Mouse (Mus musculus) liver, embryonic 14.5 days (tissue): ENCODE measurements around the gene Atp5g1. TPM values are rescaled to one million over a fixed set of nuclear protein-coding genes. Genes with fewer than 3 reads are reported as not detected.

Source experiments
- ATAC-seq: fragments of 200-750 bp; cut with Nextera tagmentation; 2 replicates; pipeline ENCODE4 v1.8.0; 2017; ENCODE audit warnings: moderate number of reproducible peaks, mild to moderate bottlenecking, moderate library complexity; ENCODE audit not compliant: insufficient read depth
- DNase-seq, 3 experiments: peaks; one replicate each; pipeline ENCODE4 v3.0.0-alpha.2; 2012 to 2013; ENCODE audit warnings: low read depth in 3 of 3, low spot score in 3 of 3
- H3K27ac ChIP-seq: fragments of 300-500 bp; sonication (generic); 2 replicates; pipeline ENCODE4 v1.5.1; 2014; ENCODE audit warnings: moderate library complexity, mild to moderate bottlenecking, control low read depth, inconsistent platforms
- H3K27me3 ChIP-seq: fragments of 300-500 bp; sonication (generic); 2 replicates; pipeline ENCODE4 v1.6.1; 2014; ENCODE audit warnings: mild to moderate bottlenecking, low read length, moderate library complexity; ENCODE audit not compliant: control insufficient read depth, insufficient read depth
- H3K36me3 ChIP-seq: fragments of 300-500 bp; sonication (generic); replicated peaks from 2 replicates; pipeline ENCODE4 v1.6.1; 2014; ENCODE audit warnings: low read depth; ENCODE audit not compliant: control insufficient read depth, insufficient read depth
- H3K4me1 ChIP-seq, 2 experiments: fragments of 200-500 bp in 1 of 2; fragments of 300-500 bp in 1 of 2; sonication (generic) in 1 of 2; replicated peaks; 2 replicates each; pipeline ENCODE4 v1.6.1; 2012 to 2014; ENCODE audit warnings: antibody characterized with exemption in 1 of 2, inconsistent platforms in 1 of 2, low read length in 1 of 2; ENCODE audit not compliant: control insufficient read depth in 2 of 2, insufficient read depth in 2 of 2
- H3K4me2 ChIP-seq: fragments of 300-500 bp; sonication (generic); 2 replicates; pipeline ENCODE4 v1.6.1; 2014; ENCODE audit warnings: low read depth, mild to moderate bottlenecking, control low read depth, moderate library complexity
- H3K4me3 ChIP-seq, 2 experiments: fragments of 200-500 bp in 1 of 2; fragments of 300-500 bp in 1 of 2; sonication (generic) in 1 of 2; 2 replicates each; pipeline ENCODE4 v1.5.1; 2012 to 2014; ENCODE audit warnings: low read depth in 2 of 2, low read length in 2 of 2, mild to moderate bottlenecking in 2 of 2, control low read depth in 1 of 2, inconsistent platforms in 1 of 2, moderate library complexity in 1 of 2; ENCODE audit not compliant: insufficient read depth in 1 of 2
- H3K9ac ChIP-seq: fragments of 300-500 bp; sonication (generic); replicated peaks from 2 replicates; pipeline ENCODE4 v1.6.1; 2014; ENCODE audit warnings: mild to moderate bottlenecking, control low read depth, moderate library complexity
- H3K9me3 ChIP-seq: fragments of 300-500 bp; sonication (generic); 2 replicates; pipeline ENCODE4 v1.6.1; 2016; ENCODE audit warnings: low read length, mixed read lengths; ENCODE audit not compliant: control insufficient read depth
- CTCF ChIP-seq: IDR thresholded peaks from 2 replicates; pipeline ENCODE4 v1.5.1; 2016; ENCODE audit warnings: antibody characterized with exemption, low read depth, control low read depth
- EP300 ChIP-seq: IDR thresholded peaks from 2 replicates; pipeline ENCODE4 v1.6.1; 2016; ENCODE audit warnings: antibody characterized with exemption, low read depth
- WGBS: fragments of 180-500 bp; shearing (Covaris S2); extraction: QIAGEN DNeasy Blood & Tissue Kit; methylation state at CpG from one replicate; pipeline ENCODE4 v1.1.7; 2014; ENCODE audit not compliant: insufficient replicate concordance; 5-methylcytosine and 5-hydroxymethylcytosine counted together
- polyA plus RNA-seq, 2 experiments: library from polyadenylated mRNA; depleted of rRNA in 1 of 2; stranded (reverse) in 1 of 2; unstranded in 1 of 2; fragments of >200 nt; fragmentation: Nextera tagmentation in 1 of 2; extraction: Ambion mirVana in 1 of 2; gene quantifications; 2 replicates each; pipeline versions ENCODE4 v1.2.1 to v1.2.3; 2012 to 2014

Gene Atp5g1
- polyA plus RNA-seq, 2 experiments: 213 to 650 TPM

DNA sequence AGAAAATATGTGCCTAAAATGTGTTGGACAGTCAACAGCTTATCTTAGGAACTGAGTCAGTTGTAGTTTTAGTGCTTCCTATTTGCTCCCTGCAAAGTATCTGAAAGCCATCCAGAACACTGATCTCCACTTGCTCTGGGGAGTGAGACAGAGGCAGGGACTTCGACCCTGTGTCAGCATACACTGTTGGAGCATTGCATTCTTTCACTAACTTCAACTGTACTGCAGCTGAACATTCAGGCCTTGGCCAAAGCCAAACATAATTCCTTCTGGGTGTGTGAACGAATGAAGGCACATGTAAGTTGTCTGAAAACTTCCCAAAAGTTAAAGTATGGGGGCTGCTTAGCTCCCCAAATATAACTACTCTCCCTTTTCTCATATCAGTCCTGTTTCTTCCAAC lies 28.7 kb downstream of the Atp5g1 start:
- Histone ChIP-seq H3K4me1 (no peaks in the 10 kb centered on the region), H3K27ac (no peak overlapping the region; the same call in 1 of the 2 replicates), H3K27me3 (no peaks in the 10 kb centered on the region), H3K36me3 (peaks cover 59% of the 10 kb centered on the region), H3K9ac (no peak overlapping the region), H3K4me2 (no peak overlapping the region), H3K4me3 (no peak overlapping the region), H3K9me3 (no peaks in the 10 kb centered on the region)
- ATAC-seq (no peak), DNase-seq (no peak)
- 65% methylated on average over 2 of the region's 2 CpGs for WGBS
- no peak for TF ChIP-seq EP300

DNA sequence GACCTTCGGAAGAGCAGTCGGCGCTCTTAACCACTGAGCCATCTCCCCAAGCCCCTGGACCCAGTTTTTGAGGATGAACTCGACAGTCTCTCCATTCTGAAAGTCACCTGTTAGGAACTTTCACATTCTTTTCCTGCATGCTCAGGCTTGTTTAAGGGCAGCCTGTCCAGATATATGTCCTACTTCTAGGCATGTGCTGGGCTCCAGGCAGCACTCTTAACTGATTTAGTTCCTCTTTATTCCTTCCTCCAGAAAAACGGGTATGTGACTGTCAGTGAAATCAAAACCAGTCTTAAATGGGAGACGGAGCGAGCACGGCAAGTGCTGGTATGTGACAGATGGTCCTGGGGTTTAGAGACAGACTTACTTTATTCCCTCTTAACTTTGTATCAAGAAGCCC lies 29.4 kb downstream of the Atp5g1 start:
- no peak for TF ChIP-seq EP300
- no peak for TF ChIP-seq CTCF
- 73% methylated on average over 8 of the region's 8 CpGs for WGBS
- Histone ChIP-seq H3K4me1 (no peaks in the 10 kb centered on the region), H3K27me3 (no peaks in the 10 kb centered on the region), H3K27ac (no peak overlapping the region), H3K9ac (no peak overlapping the region), H3K4me2 (no peak overlapping the region), H3K9me3 (no peaks in the 10 kb centered on the region), H3K4me3 (no peak overlapping the region), H3K36me3 (peaks cover 54% of the 10 kb centered on the region)
- ATAC-seq: no peak
- no peak for DNase-seq

DNA sequence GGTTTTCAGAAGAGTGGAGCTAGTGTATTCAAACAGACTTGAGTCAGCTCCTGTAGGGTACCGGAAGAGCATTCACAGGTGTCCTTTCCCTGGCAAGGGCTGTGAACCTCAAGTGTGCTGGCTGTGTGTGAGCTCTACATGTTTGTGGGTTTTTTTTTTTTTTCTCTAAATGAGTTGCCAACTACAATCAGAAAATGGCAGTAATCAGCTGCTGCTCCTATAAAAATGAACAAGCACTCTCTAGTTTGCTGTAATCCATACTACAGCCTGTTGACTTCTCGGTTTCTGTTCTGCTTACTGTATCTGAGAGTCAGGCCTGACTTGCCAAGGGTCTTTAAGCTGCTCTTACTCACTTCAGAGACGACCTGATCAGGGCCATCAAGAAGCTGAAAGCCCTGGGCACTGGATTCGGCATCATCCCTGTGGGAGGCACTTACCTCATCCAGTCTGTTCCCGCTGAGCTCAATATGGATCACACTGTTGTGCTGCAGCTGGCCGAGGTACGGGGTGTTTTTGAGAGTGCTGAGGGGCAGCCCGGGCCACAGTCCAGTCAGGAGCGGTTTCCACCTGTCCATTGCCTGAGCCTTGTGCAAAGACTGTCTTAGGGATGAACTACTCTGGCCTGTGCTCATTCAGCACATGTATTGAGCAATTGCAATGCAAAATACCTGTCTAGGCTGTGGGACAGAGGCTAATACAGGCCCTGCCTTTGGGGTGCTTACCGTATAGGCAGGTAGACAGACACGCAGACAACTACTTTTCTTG lies 30.5 kb downstream of the Atp5g1 start:
- no peak overlapping the region for H3K9ac ChIP-seq
- peaks cover 43% of the 10 kb centered on the region for H3K36me3 ChIP-seq
- 88% methylated on average over 11 of the region's 11 CpGs for WGBS
- no peaks in the 10 kb centered on the region for H3K9me3 ChIP-seq
- no peaks in the 10 kb centered on the region for H3K4me1 ChIP-seq
- no peak overlapping the region for H3K27ac ChIP-seq
- no peak overlapping the region for H3K4me3 ChIP-seq
- H3K27me3 ChIP-seq: no peaks in the 10 kb centered on the region
- DNase-seq: no peak
- ATAC-seq: no peak
- TF ChIP-seq EP300: no peak
- TF ChIP-seq CTCF: no peak
- no peak overlapping the region for H3K4me2 ChIP-seq

DNA sequence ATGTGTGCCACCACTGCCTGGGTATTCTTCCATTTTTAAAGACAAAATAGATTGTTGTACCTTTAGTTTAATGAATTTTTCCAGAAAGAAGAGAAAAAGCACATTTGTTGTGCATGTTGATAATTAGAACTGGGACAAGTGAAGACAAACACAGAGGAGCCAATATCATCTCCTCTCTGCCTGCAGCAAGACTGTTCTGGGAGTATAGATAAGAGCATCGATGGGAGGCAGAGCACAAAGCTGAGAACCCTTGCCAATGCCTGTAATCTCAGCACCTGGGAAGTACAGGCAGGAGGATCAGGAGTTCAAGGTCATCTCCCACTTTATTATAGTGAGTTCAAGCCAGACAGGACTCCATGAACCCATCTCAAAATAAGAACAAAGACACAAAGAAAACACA lies 36.9 kb downstream of the Atp5g1 start:
- H3K27me3 ChIP-seq: no peaks in the 10 kb centered on the region
- TF ChIP-seq EP300: peak; percentile 47; the same call in 1 of the 2 replicates
- no peak for TF ChIP-seq CTCF
- 26% methylated on average over 1 of the region's 1 CpGs for WGBS
- no peak overlapping the region for H3K9ac ChIP-seq
- peak in 2 of 3 experiments; percentile 25 to 33 for DNase-seq
- H3K4me1 ChIP-seq: peaks cover 14 to 23% of the 10 kb centered on the region in 2 experiments
- peaks cover 15% of the 10 kb centered on the region; the same call in 1 of the 2 replicates for H3K36me3 ChIP-seq
- no peak overlapping the region for H3K27ac ChIP-seq
- no peaks in the 10 kb centered on the region for H3K9me3 ChIP-seq
- no peak for ATAC-seq
- no peak overlapping the region for H3K4me2 ChIP-seq
- H3K4me3 ChIP-seq: no peak overlapping the region

DNA sequence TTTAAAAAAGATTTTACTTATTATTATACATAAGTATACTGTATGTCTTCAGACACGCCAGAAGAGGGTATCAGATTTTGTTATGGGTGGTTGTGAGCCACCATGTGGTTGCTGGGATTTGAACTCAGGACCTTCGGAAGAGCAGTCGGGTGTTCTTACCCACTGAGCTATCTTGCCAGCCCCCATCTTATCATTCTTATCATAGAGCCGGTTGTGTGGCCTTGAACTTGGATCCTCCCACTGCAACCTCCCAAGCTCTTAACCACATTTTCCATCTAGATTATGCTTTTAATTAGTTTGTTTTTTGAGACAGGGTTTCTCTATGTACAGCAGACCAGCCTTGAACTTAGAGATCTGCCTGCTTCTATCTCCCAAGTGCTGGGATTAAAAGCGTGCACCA lies 38.0 kb downstream of the Atp5g1 start:
- Histone ChIP-seq H3K36me3 (peaks cover 11% of the 10 kb centered on the region; the same call in 1 of the 2 replicates), H3K9ac (no peak overlapping the region), H3K27ac (no peak overlapping the region), H3K27me3 (no peaks in the 10 kb centered on the region), H3K4me2 (no peak overlapping the region), H3K9me3 (no peaks in the 10 kb centered on the region), H3K4me3 (no peak overlapping the region), H3K4me1 (peaks cover 14 to 23% of the 10 kb centered on the region in 2 experiments)
- no peak for ATAC-seq
- no peak for TF ChIP-seq EP300
- no peak for TF ChIP-seq CTCF
- 49% methylated on average over 5 of the region's 5 CpGs for WGBS
- no peak for DNase-seq
